Mouse (Mus musculus) ovary, adult 2 months (tissue): Measurements from ENCODE around the gene Cox15. TPM values are rescaled to one million over a fixed set of nuclear protein-coding genes. Genes with fewer than 3 reads are reported as not detected.

ENCODE experiments used
- polyA plus RNA-seq: library from polyadenylated mRNA; depleted of rRNA; stranded (reverse); fragments of >200 nt; gene quantifications from 2 replicates; pipeline ENCODE4 v1.2.3, GENCODE M21; 2012; rRNA removed

Cox15 gene
- 11.6 and 14.9 TPM in 2 replicates for polyA plus RNA-seq

DNA sequence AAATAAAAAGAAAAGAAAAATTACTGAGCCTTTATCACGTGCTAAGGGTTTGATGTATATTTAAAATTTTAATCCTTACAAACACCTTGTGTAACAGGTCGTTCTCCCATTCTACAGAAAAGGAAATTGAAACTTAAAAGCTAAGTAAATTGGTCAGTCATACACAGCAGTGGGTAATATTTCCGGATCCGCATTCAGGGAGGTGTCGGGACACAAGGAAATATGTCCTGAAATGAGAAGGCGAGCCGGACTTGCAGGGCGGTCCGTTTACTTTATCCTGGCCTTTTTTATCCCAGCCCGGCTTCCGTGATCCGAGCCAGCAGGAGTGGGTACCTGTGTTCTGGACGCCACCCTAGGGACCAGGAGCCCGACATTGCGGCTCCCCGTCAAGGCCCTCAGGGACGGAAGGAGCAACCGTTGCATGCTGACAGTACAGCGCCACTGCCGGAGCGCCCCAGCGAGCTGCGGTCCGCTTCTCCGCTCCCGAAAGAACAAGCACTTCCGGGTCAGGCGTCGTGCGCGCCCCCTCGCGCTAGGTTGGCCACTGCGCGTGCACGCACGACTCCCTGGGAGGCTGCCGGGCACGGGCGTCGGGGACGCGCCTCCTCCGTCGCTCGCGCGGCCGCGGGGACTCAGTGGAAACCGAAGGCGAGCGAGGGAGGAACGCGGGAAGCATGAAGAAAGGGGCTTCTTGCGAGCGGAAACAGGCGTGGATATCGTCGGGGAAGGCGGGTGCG, at the start of gene Cox15, which contains the start of gene Cutc:
TSS of gene Cox15 (minus strand) at position 512 of the 737 bp plus-strand sequence.
TSS of gene Cutc (plus strand) at position 508 of the 737 bp plus-strand sequence.

GRCm38 (mm10) chr19:43781980-43782379, 29.2 kb upstream of the Cox15 start, which contains the start of gene Abcc2:
Gene Abcc2 (plus strand): TSS chr19:43782192.

DNA sequence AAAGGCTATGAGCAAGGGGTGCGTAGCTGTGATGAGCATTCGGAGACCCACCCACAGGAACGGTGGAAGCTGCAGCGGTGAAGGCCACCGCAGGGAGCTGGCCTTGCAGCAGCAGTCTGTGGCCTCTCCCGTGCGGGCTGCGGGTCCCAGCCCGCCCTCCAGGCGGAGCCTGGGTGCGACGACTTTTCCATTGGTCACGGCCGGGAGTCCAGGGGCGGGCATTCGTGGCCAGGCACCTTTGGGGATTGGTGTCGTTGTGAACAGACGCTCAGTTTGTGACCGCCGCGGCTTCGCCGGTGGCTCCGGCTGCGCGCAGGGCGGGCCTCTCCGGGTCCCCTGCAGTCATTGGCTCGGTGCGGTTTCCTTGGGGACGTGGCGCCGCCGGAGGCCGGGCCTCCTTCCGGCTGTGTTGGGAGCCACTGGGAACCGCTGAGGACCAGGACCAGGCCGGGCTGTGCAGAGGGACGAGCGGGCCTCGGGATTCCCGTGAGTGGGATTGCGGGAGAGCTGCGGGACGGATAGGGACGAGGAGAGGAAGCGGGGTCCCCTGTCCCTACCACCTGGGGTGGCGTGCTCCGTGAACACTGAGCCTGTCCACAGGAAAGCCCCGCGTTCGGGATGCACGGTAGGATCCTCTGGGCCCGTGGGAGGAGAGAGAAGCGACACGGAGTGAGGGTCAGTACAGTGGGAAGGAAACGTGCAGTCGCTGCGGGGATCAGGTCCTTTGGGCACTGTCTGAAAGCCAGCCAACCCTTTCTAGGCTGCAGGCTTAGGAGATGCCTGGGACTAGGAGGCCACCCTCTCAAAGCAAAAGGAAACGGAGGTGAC, 63.2 kb downstream of the Cox15 start, which contains the start of gene Entpd7:
TSS of gene Entpd7 (plus strand) at position 254 of the 828 bp plus-strand sequence.

Other genes starting within 250 kb of the Cox15 start
- 35.6 and 47.0 TPM in 2 replicates for gene Got1, start 228.4 kb downstream of the Cox15 start, polyA plus RNA-seq
- not detected in 2 replicates for gene Nkx2-3, start 140.7 kb downstream of the Cox15 start, polyA plus RNA-seq
- 152 and 176 TPM in 2 replicates for gene Slc25a28, start 78.1 kb downstream of the Cox15 start, polyA plus RNA-seq
- 5.8 and 6.5 TPM in 2 replicates for gene Entpd7, start 63.3 kb downstream of the Cox15 start, polyA plus RNA-seq
- gene Cutc, start within 50 bp of the Cox15 start, polyA plus RNA-seq, result 3.3 and 4.4 TPM in 2 replicates
- gene Abcc2, start 29.2 kb upstream of the Cox15 start, polyA plus RNA-seq, result 0.28 and 0.41 TPM in 2 replicates
- gene Dnmbp, start 187.2 kb upstream of the Cox15 start, polyA plus RNA-seq, result 32.4 and 34.0 TPM in 2 replicates
- gene Cpn1, start 233.6 kb upstream of the Cox15 start, polyA plus RNA-seq, result 1.7 and 2.1 TPM in 2 replicates